Mouse (Mus musculus) left cerebral cortex, postnatal 36 days (tissue): ENCODE results near the gene Gnpnat1. TPM values are rescaled to one million over a fixed set of nuclear protein-coding genes. Genes with fewer than 3 reads are reported as not detected.

Experiments used
- DNase-seq, 2 experiments: peaks; one replicate each; pipeline ENCODE4 v3.0.0; 2021 to 2022; ENCODE audit warnings: low spot score in 2 of 2, mixed read lengths in 1 of 2
- intact Hi-C: fragments of 180-260 bp; cut with DNase I; formaldehyde crosslinking; loops from one replicate; pipeline ENCODE4 v1.15.1; 2025
- total RNA-seq, 2 experiments: library from RNA; stranded (reverse); gene quantifications; 2 replicates each; pipeline ENCODE4 v1.2.3; 2021

The Gnpnat1 gene
- total RNA-seq, 2 experiments from 2014 or later = 14.3 to 14.6 TPM

- DNase-seq = no peak
- intact Hi-C loops = no loop called here
Measured at GRCm38 (mm10) chr14:45418553-45418952, 13.8 kb upstream of the Gnpnat1 start.

DNA sequence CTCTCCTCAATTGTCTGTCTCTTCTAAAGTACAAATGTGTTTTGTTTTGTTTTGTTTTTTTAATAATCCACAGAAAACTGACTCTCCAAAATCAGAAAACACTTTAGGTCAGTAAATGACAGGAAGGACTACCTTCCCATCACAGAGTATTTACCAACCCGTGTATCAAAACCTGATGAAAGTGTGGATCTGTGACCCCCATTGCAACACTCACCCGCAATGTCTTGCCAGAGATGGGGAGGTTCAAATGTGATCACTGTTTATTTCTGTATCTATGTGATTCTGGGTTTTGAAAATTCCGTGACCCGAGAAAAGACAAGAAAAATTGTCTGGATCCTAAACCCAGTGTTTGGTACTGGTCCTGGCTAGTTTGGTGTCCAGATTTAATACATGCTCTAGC, 11.6 kb upstream of the Gnpnat1 start:
- no peak for DNase-seq
- intact Hi-C loops = no loop called here

- DNase-seq = no peak
- intact Hi-C loops = no loop called here
Measured at GRCm38 (mm10) chr14:45403651-45404050, 1.1 kb downstream of the Gnpnat1 start.

- no peak for DNase-seq
- intact Hi-C loops = no loop called here
Measured at GRCm38 (mm10) chr14:45399836-45400235, 4.9 kb downstream of the Gnpnat1 start.

GRCm38 (mm10) chr14:45389194-45389593, 15.5 kb downstream of the Gnpnat1 start:
- intact Hi-C loops = loop anchor here (5.0 kb wide), 1 partner anchor 52 kb away; no protein-coding TSS in a partner anchor
- no peak for DNase-seq

GRCm38 (mm10) chr14:45388345-45389181, 16.1 kb downstream of the Gnpnat1 start:
- intact Hi-C loops = loop anchor here (5.0 kb wide), 1 partner anchor 51 kb away; no protein-coding TSS in a partner anchor

GRCm38 (mm10) chr14:45387480-45387879, 17.2 kb downstream of the Gnpnat1 start:
- intact Hi-C loops = loop anchor here (5.0 kb wide), 1 partner anchor 50 kb away; no protein-coding TSS in a partner anchor
- no peak for DNase-seq

More at GRCm38 (mm10) chr14:45388345-45389181, 16.1 kb downstream of the Gnpnat1 start:
- DNase-seq = peak; percentile 89 to 94

DNA sequence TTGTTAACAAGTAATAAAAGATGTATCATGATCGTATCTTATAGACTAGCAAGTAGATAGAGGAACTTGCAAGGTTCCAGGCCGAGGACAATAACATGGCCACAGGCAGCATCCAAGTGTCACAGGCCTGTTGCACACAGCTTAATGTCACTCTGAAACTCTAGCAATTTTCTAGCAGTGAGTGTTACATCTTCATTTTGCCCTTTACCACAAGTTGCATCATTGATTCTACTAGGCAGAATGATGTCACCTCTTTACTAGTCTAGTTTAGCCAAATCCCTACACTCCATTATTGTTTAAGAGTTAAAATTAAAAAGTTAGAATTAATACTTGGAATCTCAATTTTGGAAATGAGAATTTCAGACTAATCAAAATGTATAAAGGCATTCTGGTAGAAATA, 19.1 kb downstream of the Gnpnat1 start:
- intact Hi-C loops = loop anchor here (5.0 kb wide), 1 partner anchor 48 kb away; no protein-coding TSS in a partner anchor
- no peak for DNase-seq

- intact Hi-C loops = no loop called here
- DNase-seq = no peak
Measured at GRCm38 (mm10) chr14:45382912-45383311, 21.8 kb downstream of the Gnpnat1 start.

- intact Hi-C loops = no loop called here
Measured at GRCm38 (mm10) chr14:45380756-45381155, 24.0 kb downstream of the Gnpnat1 start.

GRCm38 (mm10) chr14:45378771-45379170, 25.9 kb downstream of the Gnpnat1 start:
- intact Hi-C loops = no loop called here
- no peak for DNase-seq

More at GRCm38 (mm10) chr14:45380756-45381155, 24.0 kb downstream of the Gnpnat1 start:
- DNase-seq = no peak

DNA sequence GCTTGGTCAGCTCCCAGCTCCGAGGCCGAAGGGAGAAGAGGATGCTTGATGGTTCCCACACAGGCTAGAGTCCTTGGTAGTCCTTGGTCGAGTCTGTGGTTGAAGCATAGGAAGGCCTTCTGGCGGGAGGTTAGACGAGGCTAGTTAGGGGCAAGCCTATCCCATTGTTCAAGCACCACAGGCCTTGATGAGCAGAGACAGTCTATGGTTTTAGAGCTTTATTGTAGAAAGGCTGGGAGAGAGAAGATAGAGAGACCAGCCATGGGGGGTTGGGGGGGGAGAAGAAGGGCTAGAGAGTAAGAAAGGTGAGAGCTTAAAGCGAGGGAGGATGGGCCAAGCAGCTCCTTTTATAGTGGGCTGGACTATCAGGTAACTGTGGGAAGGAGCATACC, 39.5 kb downstream of the Gnpnat1 start:
- intact Hi-C loops = no loop called here
- no peak for DNase-seq

DNA sequence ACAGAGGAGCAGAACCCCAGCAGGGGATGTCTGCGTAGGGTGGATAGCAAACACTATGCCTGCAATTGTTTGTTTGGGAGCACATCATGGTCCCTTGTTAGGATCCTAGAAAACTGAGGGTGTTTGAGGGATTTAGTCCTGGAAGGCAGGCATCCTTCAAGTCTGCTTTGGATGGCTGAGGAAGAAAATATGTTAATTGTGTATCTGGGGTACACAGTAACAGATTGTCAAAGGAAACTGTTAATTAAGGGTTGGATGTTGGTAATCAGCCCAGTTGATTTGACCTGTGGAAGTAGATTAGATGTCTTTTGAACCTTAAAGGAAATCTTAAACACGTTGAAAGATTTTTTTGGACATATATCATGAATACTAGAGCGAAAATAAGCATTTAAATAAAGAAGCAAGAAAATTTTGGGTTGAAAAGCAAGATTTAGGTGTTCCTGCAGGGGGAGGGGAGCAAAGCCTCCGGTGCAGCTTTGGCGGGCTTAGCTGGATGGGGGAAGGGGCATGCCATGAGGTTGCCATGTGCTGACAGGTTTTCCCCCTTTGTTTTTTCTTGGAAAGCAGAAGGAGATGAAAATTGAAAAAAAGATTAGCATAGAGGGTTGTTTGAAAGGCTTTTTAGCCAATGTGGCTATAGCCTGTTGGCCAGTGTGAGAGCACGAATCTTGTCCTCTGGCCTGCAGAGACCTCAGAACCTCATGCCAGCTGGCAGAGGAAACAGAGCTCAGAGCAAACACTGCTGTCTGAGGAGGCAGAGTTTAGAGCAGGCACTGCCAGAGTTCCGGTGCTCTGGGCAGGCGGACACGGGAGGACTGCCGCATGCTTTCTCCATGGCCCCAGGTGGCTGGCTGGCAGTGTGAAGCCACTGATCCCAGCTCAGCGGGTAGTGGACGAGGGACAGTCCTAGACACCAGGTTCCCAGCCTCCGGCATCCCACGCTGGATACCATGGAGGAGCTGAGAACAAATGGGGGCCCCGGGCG, 40.2 kb downstream of the Gnpnat1 start:
- DNase-seq = no peak
- intact Hi-C loops = no loop called here

DNA sequence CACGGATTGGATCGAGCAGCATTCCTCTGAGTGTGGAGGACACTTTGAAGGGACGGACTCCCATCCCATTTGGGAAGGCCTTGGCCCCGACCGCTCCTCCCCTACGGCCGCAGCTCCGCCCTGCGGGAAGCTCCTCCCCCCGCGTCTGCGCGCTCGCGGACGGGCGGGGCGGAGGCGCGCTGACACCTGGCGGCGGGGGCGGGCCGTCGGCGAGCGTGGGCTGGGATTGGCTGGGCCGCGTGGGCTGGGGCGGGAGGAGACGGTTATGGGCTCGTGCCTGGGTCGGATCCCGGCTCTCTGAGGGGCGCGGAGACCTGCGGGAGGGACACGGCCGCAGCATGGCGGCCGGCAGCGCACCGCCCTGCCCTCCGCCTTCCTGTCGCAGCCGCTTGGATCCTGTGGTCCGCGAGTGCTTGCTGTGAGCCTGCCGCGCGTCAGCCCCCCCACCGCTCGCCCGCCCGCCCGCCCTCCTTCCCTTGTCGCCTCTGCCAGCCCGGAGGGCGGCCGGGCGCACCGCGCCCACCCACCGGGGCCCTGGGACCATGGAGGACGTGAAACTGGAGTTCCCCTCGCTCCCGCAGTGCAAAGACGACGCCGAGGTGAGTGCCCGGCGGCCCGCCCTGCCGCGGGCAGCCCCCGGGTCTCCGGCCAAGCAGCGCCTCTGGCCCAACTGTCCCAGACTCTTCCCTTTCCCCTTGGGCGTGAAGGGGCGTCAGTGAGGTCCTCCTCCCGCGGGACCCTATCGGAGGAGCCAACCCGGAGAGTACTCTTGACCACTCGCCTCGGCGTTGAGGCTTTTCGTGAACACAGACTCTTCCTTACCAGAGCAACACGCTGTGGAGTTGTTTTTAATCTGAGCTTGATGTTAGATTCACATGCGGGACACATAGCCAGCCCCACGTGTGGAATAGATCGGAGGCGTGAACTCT, 53.5 kb downstream of the Gnpnat1 start, which contains the start of gene Styx:
Gene Styx, plus strand, starts transcription at position 163 of the 929 bp plus-strand sequence.
- intact Hi-C loops = loop anchor here (2.0 kb wide), 1 partner anchor 22 kb away; the partner anchor contains the start of gene Psmc6
- DNase-seq = peak; percentile 92 to 95

GRCm38 (mm10) chr14:45329589-45330181, 75.0 kb downstream of the Gnpnat1 start, which contains the start of gene Psmc6:
TSS of gene Psmc6 (plus strand) at chr14:45329788.
- intact Hi-C loops = loop anchor here (1.0 to 2.0 kb wide), 2 partner anchors 11 to 21 kb away; partner anchors contain the start of genes Ero1l and Styx

GRCm38 (mm10) chr14:45329018-45329588, 75.6 kb downstream of the Gnpnat1 start:
- DNase-seq = no peak
- intact Hi-C loops = loop anchor here (1.0 to 2.0 kb wide), 2 partner anchors 11 to 22 kb away; partner anchors contain the start of genes Ero1l and Styx

More at GRCm38 (mm10) chr14:45329589-45330181, 75.0 kb downstream of the Gnpnat1 start, which contains the start of gene Psmc6:
- peak; percentile 91 for DNase-seq

- DNase-seq = no peak
- intact Hi-C loops = loop anchor here (2.0 kb wide), 1 partner anchor 23 kb away; the partner anchor contains the start of gene Styx
Measured at GRCm38 (mm10) chr14:45328072-45328713, 76.5 kb downstream of the Gnpnat1 start.
